Mouse (Mus musculus) granulocyte monocyte progenitor cell, adult 5-6 weeks (primary cell): ENCODE measurements around the gene Tnf. TPM values are rescaled to one million over a fixed set of nuclear protein-coding genes. Genes with fewer than 3 reads are reported as not detected.

ENCODE experiments used
- ATAC-seq: replicated peaks from 2 replicates; pipeline ENCODE4 v1.8.0; 2016; ENCODE audit warnings: mild to moderate bottlenecking, moderate TSS enrichment, inconsistent platforms; ENCODE audit not compliant: poor library complexity, severe bottlenecking
- total RNA-seq, 2 experiments: library from RNA; stranded (forward) in 1 of 2; stranded (reverse) in 1 of 2; fragments of 200-712, 200-1000 nt in 1 of 2; fragments of >200 nt in 1 of 2; fragmentation: Nextera tagmentation in 1 of 2; gene quantifications; 2 replicates each; pipeline ENCODE4 v1.2.3; 2014 to 2017

The Tnf gene
- total RNA-seq, 2 experiments from 2014 or later = 5.9 to 15.2 TPM

DNA sequence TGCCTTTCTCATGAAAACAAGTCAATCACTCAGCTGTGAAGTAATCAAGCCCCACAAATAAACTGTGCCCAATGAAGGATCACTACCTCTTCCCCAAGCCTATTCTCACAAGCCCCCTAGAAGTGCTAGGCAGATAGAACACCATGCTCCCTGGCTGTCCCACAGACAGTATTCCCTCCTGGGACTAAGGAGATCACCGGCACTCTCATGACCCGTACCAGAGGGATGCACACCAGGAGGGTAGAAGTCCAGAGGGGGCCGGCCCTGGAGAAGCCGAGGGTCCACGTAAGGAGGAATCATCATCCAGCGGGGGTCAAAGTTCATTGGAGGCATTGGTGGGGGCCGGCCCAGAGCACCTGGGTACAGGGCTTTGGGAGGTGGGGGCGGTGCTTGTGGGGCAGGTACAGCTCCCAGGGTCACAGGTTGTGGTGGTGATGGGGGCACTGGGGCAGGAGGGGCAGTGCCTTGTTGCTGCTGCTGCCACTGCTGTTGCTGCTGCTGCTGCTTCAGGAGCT is 44.1 kb downstream of the Tnf start:
- no peak for ATAC-seq

DNA sequence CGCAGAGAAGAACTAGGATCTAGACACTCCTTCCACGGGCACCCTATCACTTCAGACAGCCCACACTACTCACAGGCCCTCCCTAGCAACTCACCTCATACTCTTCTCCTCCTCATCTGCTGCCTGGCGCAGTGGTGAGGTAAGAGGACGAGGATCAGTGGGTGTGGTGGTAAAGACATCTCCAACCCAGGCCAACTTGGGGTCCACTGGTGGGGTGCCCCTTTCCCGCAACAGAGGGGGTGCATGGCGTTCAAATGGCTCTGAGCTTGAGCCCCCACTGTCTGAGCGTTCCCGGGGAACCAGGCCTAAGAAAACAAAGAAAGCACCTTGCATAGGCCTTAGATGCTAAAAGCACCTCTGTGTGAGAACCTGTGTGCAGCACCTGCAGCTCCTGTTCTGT is 44.6 kb downstream of the Tnf start:
- ATAC-seq = no peak

DNA sequence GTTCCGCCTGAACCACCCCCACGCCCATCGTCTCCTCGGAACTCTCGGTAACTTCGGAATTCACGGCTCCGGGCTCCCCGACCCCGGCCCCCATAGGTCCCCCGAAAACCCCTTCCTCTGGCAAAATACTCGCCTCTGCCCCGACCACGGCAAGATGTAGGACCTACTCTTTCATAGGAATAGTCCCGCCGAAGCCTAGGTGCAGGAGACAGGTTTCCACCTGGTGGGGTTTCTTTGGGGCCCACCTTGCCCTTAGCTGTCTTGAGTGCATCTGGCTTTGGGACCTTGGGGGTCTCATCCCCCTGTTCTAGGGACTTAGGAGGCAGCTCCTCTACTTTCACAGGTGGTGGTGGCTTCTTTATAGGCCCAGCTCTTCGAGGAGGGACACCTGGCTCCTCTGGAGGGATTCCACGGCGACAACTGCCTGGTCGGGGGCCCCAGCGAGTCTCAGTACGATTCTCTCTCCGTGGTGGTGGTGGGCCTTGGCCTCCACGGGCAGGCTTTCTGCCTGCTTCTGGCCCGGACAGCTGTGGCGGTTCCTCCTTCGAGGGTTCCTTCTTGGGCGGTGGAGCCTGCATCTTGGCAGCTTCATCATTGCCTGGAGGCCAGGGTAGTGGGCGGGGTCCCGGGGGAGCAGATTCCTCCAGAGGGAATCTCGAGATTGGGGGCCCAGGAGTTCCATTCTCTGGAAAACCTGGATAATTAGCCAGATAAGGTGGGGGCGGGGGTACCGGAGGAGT is 45.2 kb downstream of the Tnf start:
- no peak for ATAC-seq

DNA sequence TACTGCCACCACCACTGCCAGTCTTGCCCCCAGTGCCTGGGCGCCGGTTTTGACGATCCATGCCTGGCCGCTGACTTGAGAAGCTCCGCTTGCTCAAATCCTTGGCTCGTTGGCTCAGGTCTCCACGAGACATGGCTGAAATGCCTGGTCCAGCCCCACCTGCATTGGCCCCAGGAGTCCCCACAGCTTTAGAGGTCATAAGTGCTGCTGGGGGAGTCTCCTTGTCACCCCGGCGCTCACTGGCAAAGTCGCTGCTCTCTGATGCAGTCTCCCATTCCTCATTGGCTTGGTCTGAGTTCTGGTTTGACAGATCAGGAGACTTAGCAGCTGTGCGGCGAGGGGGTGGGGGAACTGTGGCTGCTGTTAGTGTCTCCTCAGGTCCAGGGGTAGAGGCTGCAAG is 46.4 kb downstream of the Tnf start:
- ATAC-seq = no peak

DNA sequence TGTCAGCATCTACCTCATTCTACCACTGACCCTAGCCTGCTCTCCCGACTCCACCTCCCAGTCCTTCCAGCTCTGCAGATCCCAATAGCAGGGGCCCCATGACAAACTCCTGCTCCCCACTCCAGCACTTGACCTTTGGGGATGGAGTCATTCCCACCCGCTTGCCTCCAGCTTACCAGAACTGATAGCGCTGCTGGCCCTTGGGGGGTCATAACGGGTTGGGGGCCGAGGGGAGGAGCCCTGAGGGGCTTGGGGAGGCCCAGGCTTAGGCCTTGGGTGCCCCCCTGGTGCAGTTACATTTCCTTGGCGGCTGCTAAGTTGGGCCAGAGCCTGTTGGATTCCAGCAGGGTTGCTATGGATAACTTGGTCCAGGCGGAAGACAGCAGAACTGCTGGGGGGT is 47.2 kb downstream of the Tnf start:
- ATAC-seq = no peak

DNA sequence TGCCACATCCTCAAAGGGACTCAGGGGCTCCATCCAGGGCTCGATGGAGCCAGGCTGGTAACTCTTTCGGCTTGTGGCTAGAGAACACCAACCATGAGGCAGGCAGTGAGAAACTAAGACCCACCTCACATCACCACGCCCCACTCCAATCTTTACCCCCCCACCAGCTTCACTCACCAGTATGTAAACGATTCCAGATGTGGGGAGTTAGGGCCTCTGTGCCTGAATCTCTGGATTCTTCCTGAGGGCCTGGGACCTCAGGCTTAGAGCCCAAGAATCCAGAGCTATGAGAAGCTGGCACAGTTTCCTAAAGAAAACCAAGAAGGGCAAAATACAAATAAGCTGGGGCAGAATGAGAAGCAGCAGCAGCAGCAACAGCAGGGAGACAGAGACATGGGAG is 47.9 kb downstream of the Tnf start:
- ATAC-seq = no peak

DNA sequence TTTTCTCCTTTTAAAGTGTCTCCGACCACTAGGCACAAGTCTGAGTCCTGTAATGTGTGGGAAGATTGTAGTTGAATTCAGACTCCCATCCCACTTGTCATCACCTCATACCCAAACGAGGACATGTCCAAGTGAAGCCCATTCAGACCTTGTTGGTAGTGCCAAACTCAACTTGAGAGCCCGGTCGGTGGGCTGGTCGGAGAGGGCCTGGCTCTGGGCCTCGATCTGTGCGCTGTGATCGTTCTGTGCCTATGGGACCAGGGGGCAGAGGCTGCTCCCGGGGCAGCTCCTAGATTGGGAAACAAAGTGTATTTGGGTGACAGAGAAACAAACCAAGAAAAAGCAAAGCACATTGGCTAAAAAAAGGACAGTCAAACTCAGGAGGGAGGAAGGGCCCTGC is 48.7 kb downstream of the Tnf start:
- no peak for ATAC-seq

DNA sequence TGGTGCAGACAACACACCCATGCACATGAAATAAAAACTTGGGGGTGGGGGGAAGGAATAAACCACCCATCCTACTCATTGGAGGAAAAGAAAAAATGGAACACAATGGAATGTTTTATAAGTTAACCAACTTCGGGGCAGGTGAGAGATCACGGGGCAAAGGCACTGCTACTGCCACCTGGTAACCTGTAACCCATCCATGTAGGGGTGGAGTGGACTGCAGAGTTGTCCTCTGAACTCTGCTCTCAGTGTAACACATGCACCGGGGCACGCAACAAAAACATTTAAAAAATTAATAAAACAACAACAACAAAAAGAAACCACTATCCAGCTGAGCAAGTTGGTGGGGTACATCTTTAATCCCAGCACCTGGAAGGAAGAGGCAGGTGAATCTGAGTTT is 49.7 kb downstream of the Tnf start:
- no peak for ATAC-seq

Other genes with a start within 250 kb of the Tnf start
Only the 30 nearest of the 39 such genes appear.
- gene Sapcd1, start 174.0 kb downstream of the Tnf start, total RNA-seq (2014; fragmentation: Nextera tagmentation) = 2.5 TPM in 1 of 2 replicates, not detected in the other
- gene Sapcd1, start 174.0 kb downstream of the Tnf start, total RNA-seq (2017) = 0.90 TPM in 1 of 2 replicates, not detected in the other
- 0.19 and 6.8 TPM in 2 replicates for gene Msh5, start 155.3 kb downstream of the Tnf start, total RNA-seq (2014; fragmentation: Nextera tagmentation)
- 0.62 and 3.6 TPM in 2 replicates for gene Msh5, start 155.3 kb downstream of the Tnf start, total RNA-seq (2017)
- gene Clic1, start 152.0 kb downstream of the Tnf start, total RNA-seq (2014; fragmentation: Nextera tagmentation) = 231 and 245 TPM in 2 replicates
- 268 and 347 TPM in 2 replicates for gene Clic1, start 152.0 kb downstream of the Tnf start, total RNA-seq (2017)
- gene Ddah2, start 143.0 kb downstream of the Tnf start, total RNA-seq (2014; fragmentation: Nextera tagmentation) = 3.4 TPM in 1 of 2 replicates, not detected in the other
- 0.57 and 3.7 TPM in 2 replicates for gene Ddah2, start 143.0 kb downstream of the Tnf start, total RNA-seq (2017)
- gene Ly6g6c, start 136.6 kb downstream of the Tnf start, total RNA-seq (2014; fragmentation: Nextera tagmentation) = not detected in 2 replicates
- gene Ly6g6c, start 136.6 kb downstream of the Tnf start, total RNA-seq (2017) = not detected in 2 replicates
- not detected in 2 replicates for gene Mpig6b, start 135.8 kb downstream of the Tnf start, total RNA-seq (2014; fragmentation: Nextera tagmentation)
- not detected in 2 replicates for gene Mpig6b, start 135.8 kb downstream of the Tnf start, total RNA-seq (2017)
- gene Ly6g6e, start 125.1 kb downstream of the Tnf start, total RNA-seq (2014; fragmentation: Nextera tagmentation) = not detected in 2 replicates
- gene Ly6g6e, start 125.1 kb downstream of the Tnf start, total RNA-seq (2017) = not detected in 2 replicates
- not detected in 2 replicates for gene Ly6g6d, start 123.9 kb downstream of the Tnf start, total RNA-seq (2014; fragmentation: Nextera tagmentation)
- not detected in 2 replicates for gene Ly6g6d, start 123.9 kb downstream of the Tnf start, total RNA-seq (2017)
- gene Ly6g6f, start 116.4 kb downstream of the Tnf start, total RNA-seq (2014; fragmentation: Nextera tagmentation) = not detected in 2 replicates
- gene Ly6g6f, start 116.4 kb downstream of the Tnf start, total RNA-seq (2017) = not detected in 2 replicates
- gene Abhd16a, start 112.7 kb downstream of the Tnf start, total RNA-seq (2014; fragmentation: Nextera tagmentation) = 26.7 and 33.3 TPM in 2 replicates
- gene Abhd16a, start 112.7 kb downstream of the Tnf start, total RNA-seq (2017) = 27.7 and 35.0 TPM in 2 replicates
- gene Ly6g5c, start 93.7 kb downstream of the Tnf start, total RNA-seq (2014; fragmentation: Nextera tagmentation) = not detected in 2 replicates
- not detected in 2 replicates for gene Ly6g5c, start 93.7 kb downstream of the Tnf start, total RNA-seq (2017)
- 1.6 TPM in 1 of 2 replicates, not detected in the other for gene Ly6g5b, start 86.6 kb downstream of the Tnf start, total RNA-seq (2014; fragmentation: Nextera tagmentation)
- gene Ly6g5b, start 86.6 kb downstream of the Tnf start, total RNA-seq (2017) = 0.56 TPM in 1 of 2 replicates, not detected in the other
- 21.2 and 25.4 TPM in 2 replicates for gene Gpank1, start 80.6 kb downstream of the Tnf start, total RNA-seq (2014; fragmentation: Nextera tagmentation)
- gene Gpank1, start 80.6 kb downstream of the Tnf start, total RNA-seq (2017) = 24.0 and 26.9 TPM in 2 replicates
- 289 and 384 TPM in 2 replicates for gene Csnk2b, start 80.0 kb downstream of the Tnf start, total RNA-seq (2014; fragmentation: Nextera tagmentation)
- gene Csnk2b, start 80.0 kb downstream of the Tnf start, total RNA-seq (2017) = 277 and 317 TPM in 2 replicates
- gene D17H6S53E, start 75.6 kb downstream of the Tnf start, total RNA-seq (2014; fragmentation: Nextera tagmentation) = 16.3 and 18.4 TPM in 2 replicates
- gene D17H6S53E, start 75.6 kb downstream of the Tnf start, total RNA-seq (2017) = 7.9 and 10.7 TPM in 2 replicates
- gene Apom, start 70.0 kb downstream of the Tnf start, total RNA-seq (2014; fragmentation: Nextera tagmentation) = not detected in 2 replicates
- 1.2 TPM in 1 of 2 replicates, not detected in the other for gene Apom, start 70.0 kb downstream of the Tnf start, total RNA-seq (2017)
- gene Bag6, start 66.8 kb downstream of the Tnf start, total RNA-seq (2014; fragmentation: Nextera tagmentation) = 93.9 and 111 TPM in 2 replicates
- 68.8 and 74.0 TPM in 2 replicates for gene Bag6, start 66.8 kb downstream of the Tnf start, total RNA-seq (2017)
- gene Prrc2a, start 37.1 kb downstream of the Tnf start, total RNA-seq (2014; fragmentation: Nextera tagmentation) = 254 and 306 TPM in 2 replicates
- 43.2 and 67.9 TPM in 2 replicates for gene Prrc2a, start 37.1 kb downstream of the Tnf start, total RNA-seq (2017)
- gene Aif1, start 25.9 kb downstream of the Tnf start, total RNA-seq (2014; fragmentation: Nextera tagmentation) = 15.1 and 20.8 TPM in 2 replicates
- gene Aif1, start 25.9 kb downstream of the Tnf start, total RNA-seq (2017) = 7.8 and 14.3 TPM in 2 replicates
- 78.7 and 89.0 TPM in 2 replicates for gene Lst1, start 13.6 kb downstream of the Tnf start, total RNA-seq (2014; fragmentation: Nextera tagmentation)
- 55.5 and 115 TPM in 2 replicates for gene Lst1, start 13.6 kb downstream of the Tnf start, total RNA-seq (2017)
- gene Ltb, start 7.6 kb downstream of the Tnf start, total RNA-seq (2014; fragmentation: Nextera tagmentation) = 1.6 TPM in 1 of 2 replicates, not detected in the other
- gene Ltb, start 7.6 kb downstream of the Tnf start, total RNA-seq (2017) = 0.41 and 0.99 TPM in 2 replicates
- gene Lta, start 3.3 kb upstream of the Tnf start, total RNA-seq (2014; fragmentation: Nextera tagmentation) = not detected in 2 replicates
- not detected in 2 replicates for gene Lta, start 3.3 kb upstream of the Tnf start, total RNA-seq (2017)
- gene Gm16181, start 18.8 kb upstream of the Tnf start, total RNA-seq (2014; fragmentation: Nextera tagmentation) = not detected in 2 replicates
- 0.82 TPM in 1 of 2 replicates, not detected in the other for gene Gm16181, start 18.8 kb upstream of the Tnf start, total RNA-seq (2017)
- gene Atp6v1g2, start 31.7 kb upstream of the Tnf start, total RNA-seq (2014; fragmentation: Nextera tagmentation) = 10.0 and 11.7 TPM in 2 replicates
- 2.0 and 3.9 TPM in 2 replicates for gene Atp6v1g2, start 31.7 kb upstream of the Tnf start, total RNA-seq (2017)
- 4.5 and 5.2 TPM in 2 replicates for gene Nfkbil1, start 33.8 kb upstream of the Tnf start, total RNA-seq (2014; fragmentation: Nextera tagmentation)
- gene Nfkbil1, start 33.8 kb upstream of the Tnf start, total RNA-seq (2017) = 5.3 and 5.9 TPM in 2 replicates
- gene Ddx39b, start 39.7 kb upstream of the Tnf start, total RNA-seq (2014; fragmentation: Nextera tagmentation) = 411 and 417 TPM in 2 replicates
- gene Ddx39b, start 39.7 kb upstream of the Tnf start, total RNA-seq (2017) = 175 and 187 TPM in 2 replicates
- 275 and 369 TPM in 2 replicates for gene H2-D1, start 60.7 kb upstream of the Tnf start, total RNA-seq (2014; fragmentation: Nextera tagmentation)
- 399 and 416 TPM in 2 replicates for gene H2-D1, start 60.7 kb upstream of the Tnf start, total RNA-seq (2017)
- not detected in 2 replicates for gene H2-Q1, start 118.4 kb upstream of the Tnf start, total RNA-seq (2014; fragmentation: Nextera tagmentation)
- not detected in 2 replicates for gene H2-Q1, start 118.4 kb upstream of the Tnf start, total RNA-seq (2017)
- 0.45 TPM in 1 of 2 replicates, not detected in the other for gene H2-Q2, start 140.2 kb upstream of the Tnf start, total RNA-seq (2014; fragmentation: Nextera tagmentation)
- gene H2-Q2, start 140.2 kb upstream of the Tnf start, total RNA-seq (2017) = not detected in 2 replicates
- gene H2-Q4, start 177.6 kb upstream of the Tnf start, total RNA-seq (2014; fragmentation: Nextera tagmentation) = 8.3 and 15.5 TPM in 2 replicates
- gene H2-Q4, start 177.6 kb upstream of the Tnf start, total RNA-seq (2017) = 19.5 and 23.4 TPM in 2 replicates